Mouse (Mus musculus) liver, embryonic 14.5 days (tissue): ENCODE data around the gene Col23a1.
"Not testable (repeated sequence)": the region's sequence is repeated elsewhere in the genome, so short reads cannot be mapped to it uniquely, and the experiment has no call there.

Source experiments
- CTCF ChIP-seq: IDR thresholded peaks from 2 replicates; pipeline ENCODE4 v1.5.1; 2016; ENCODE audit warnings: antibody characterized with exemption, low read depth, control low read depth
- EP300 ChIP-seq: IDR thresholded peaks from 2 replicates; pipeline ENCODE4 v1.6.1; 2016; ENCODE audit warnings: antibody characterized with exemption, low read depth

GRCm38 (mm10) chr11:51633200-51633599 is 343.5 kb downstream of the Col23a1 start:
- not testable (repeated sequence) for TF ChIP-seq CTCF, EP300
